Mouse (Mus musculus): ENCODE measurements around the gene Fam126a. TPM values are rescaled to one million over a fixed set of nuclear protein-coding genes. Genes with fewer than 3 reads are reported as not detected.

The Fam126a gene
- polyA plus RNA-seq, 1 experiment from 2014 or later, result 34.3 TPM

- Histone ChIP-seq H3K27ac (ENCODE audit: low read depth, low read length) (no peak overlapping the region), H3K4me3 (ENCODE audit: low read depth, low read length) (no peak overlapping the region), H3K27me3 (ENCODE audit: control insufficient read depth, insufficient read depth, low read length) (no peaks in the 10 kb centered on the region), H3K4me2 (no peak overlapping the region), H3K36me3 (ENCODE audit: control insufficient read depth, insufficient read depth, low read length) (no peaks in the 10 kb centered on the region), H3K9me3 (ENCODE audit: control insufficient read depth, low read length) (no peaks in the 10 kb centered on the region), H3K9ac (ENCODE audit: low read length) (no peak overlapping the region), H3K4me1 (ENCODE audit: control insufficient read depth, insufficient read depth, low read length) (no peaks in the 10 kb centered on the region)
- WGBS, result 74% methylated on average over 3 of the region's 3 CpGs
- DNase-seq (ENCODE audit: low spot score, missing footprints) (no peak), ATAC-seq (ENCODE audit: low FRiP score) (no peak)
These were observed 27.1 kb upstream of the Fam126a start for GRCm38 (mm10) chr5:24057592-24057991.

- H3K4me3 ChIP-seq (ENCODE audit: low read depth, low read length), result no peak overlapping the region
- H3K9ac ChIP-seq (ENCODE audit: low read length), result no peak overlapping the region
- H3K36me3 ChIP-seq (ENCODE audit: control insufficient read depth, insufficient read depth, low read length), result no peaks in the 10 kb centered on the region
- no peak overlapping the region for H3K4me2 ChIP-seq
- no peaks in the 10 kb centered on the region for H3K9me3 ChIP-seq (ENCODE audit: control insufficient read depth, low read length)
- DNase-seq (ENCODE audit: low spot score, missing footprints) (no peak), ATAC-seq (ENCODE audit: low FRiP score) (no peak)
- H3K27me3 ChIP-seq (ENCODE audit: control insufficient read depth, insufficient read depth, low read length), result no peaks in the 10 kb centered on the region
- 91% methylated on average over 2 of the region's 2 CpGs for WGBS
- H3K27ac ChIP-seq (ENCODE audit: low read depth, low read length), result no peak overlapping the region
- H3K4me1 ChIP-seq (ENCODE audit: control insufficient read depth, insufficient read depth, low read length), result no peaks in the 10 kb centered on the region
These were observed 26.4 kb upstream of the Fam126a start for GRCm38 (mm10) chr5:24056865-24057264.

GRCm38 (mm10) chr5:24054382-24054781, 23.9 kb upstream of the Fam126a start:
- 89% methylated on average over 3 of the region's 3 CpGs for WGBS
- Histone ChIP-seq H3K27me3 (ENCODE audit: control insufficient read depth, insufficient read depth, low read length) (no peaks in the 10 kb centered on the region), H3K36me3 (ENCODE audit: control insufficient read depth, insufficient read depth, low read length) (no peaks in the 10 kb centered on the region), H3K4me1 (ENCODE audit: control insufficient read depth, insufficient read depth, low read length) (no peaks in the 10 kb centered on the region), H3K27ac (ENCODE audit: low read depth, low read length) (no peak overlapping the region), H3K4me3 (ENCODE audit: low read depth, low read length) (no peak overlapping the region), H3K9me3 (ENCODE audit: control insufficient read depth, low read length) (no peaks in the 10 kb centered on the region), H3K4me2 (no peak overlapping the region), H3K9ac (ENCODE audit: low read length) (no peak overlapping the region)
- DNase-seq (ENCODE audit: low spot score, missing footprints) (no peak), ATAC-seq (ENCODE audit: low FRiP score) (no peak)

- H3K27ac ChIP-seq (ENCODE audit: low read depth, low read length), result no peak overlapping the region
- H3K4me1 ChIP-seq (ENCODE audit: control insufficient read depth, insufficient read depth, low read length), result no peaks in the 10 kb centered on the region
- H3K4me2 ChIP-seq, result no peak overlapping the region
- no peaks in the 10 kb centered on the region for H3K9me3 ChIP-seq (ENCODE audit: control insufficient read depth, low read length)
- no peak for DNase-seq (ENCODE audit: low spot score, missing footprints)
- H3K27me3 ChIP-seq (ENCODE audit: control insufficient read depth, insufficient read depth, low read length), result no peaks in the 10 kb centered on the region
- no peak for ATAC-seq (ENCODE audit: low FRiP score)
- no peak overlapping the region for H3K4me3 ChIP-seq (ENCODE audit: low read depth, low read length)
- no peaks in the 10 kb centered on the region for H3K36me3 ChIP-seq (ENCODE audit: control insufficient read depth, insufficient read depth, low read length)
- 82% methylated on average over 9 of the region's 9 CpGs for WGBS
- no peak overlapping the region for H3K9ac ChIP-seq (ENCODE audit: low read length)
These were observed 23.0 kb upstream of the Fam126a start for GRCm38 (mm10) chr5:24053245-24054190.

GRCm38 (mm10) chr5:24051755-24052675, 21.5 kb upstream of the Fam126a start:
- no peak overlapping the region for H3K4me3 ChIP-seq (ENCODE audit: low read depth, low read length)
- H3K4me2 ChIP-seq, result no peak overlapping the region
- DNase-seq (ENCODE audit: low spot score, missing footprints) (no peak), ATAC-seq (ENCODE audit: low FRiP score) (no peak)
- no peaks in the 10 kb centered on the region for H3K36me3 ChIP-seq (ENCODE audit: control insufficient read depth, insufficient read depth, low read length)
- H3K27me3 ChIP-seq (ENCODE audit: control insufficient read depth, insufficient read depth, low read length), result no peaks in the 10 kb centered on the region
- H3K4me1 ChIP-seq (ENCODE audit: control insufficient read depth, insufficient read depth, low read length), result no peaks in the 10 kb centered on the region
- 69% methylated on average over 16 of the region's 16 CpGs for WGBS
- no peaks in the 10 kb centered on the region for H3K9me3 ChIP-seq (ENCODE audit: control insufficient read depth, low read length)
- H3K27ac ChIP-seq (ENCODE audit: low read depth, low read length), result no peak overlapping the region
- H3K9ac ChIP-seq (ENCODE audit: low read length), result no peak overlapping the region

- H3K9me3 ChIP-seq (ENCODE audit: control insufficient read depth, low read length), result no peaks in the 10 kb centered on the region
These were observed 17.3 kb upstream of the Fam126a start for GRCm38 (mm10) chr5:24047821-24048220.

GRCm38 (mm10) chr5:24047001-24047400, 16.5 kb upstream of the Fam126a start:
- Histone ChIP-seq H3K36me3 (ENCODE audit: control insufficient read depth, insufficient read depth, low read length) (no peaks in the 10 kb centered on the region), H3K9ac (ENCODE audit: low read length) (no peak overlapping the region), H3K4me2 (no peak overlapping the region), H3K9me3 (ENCODE audit: control insufficient read depth, low read length) (no peaks in the 10 kb centered on the region), H3K27ac (ENCODE audit: low read depth, low read length) (no peak overlapping the region), H3K4me1 (ENCODE audit: control insufficient read depth, insufficient read depth, low read length) (no peaks in the 10 kb centered on the region), H3K27me3 (ENCODE audit: control insufficient read depth, insufficient read depth, low read length) (no peaks in the 10 kb centered on the region), H3K4me3 (ENCODE audit: low read depth, low read length) (no peak overlapping the region)
- 85% methylated on average over 7 of the region's 7 CpGs for WGBS
- ATAC-seq (ENCODE audit: low FRiP score), result no peak
- DNase-seq (ENCODE audit: low spot score, missing footprints), result no peak

More at GRCm38 (mm10) chr5:24047821-24048220, 17.3 kb upstream of the Fam126a start:
- no peaks in the 10 kb centered on the region for H3K36me3 ChIP-seq (ENCODE audit: control insufficient read depth, insufficient read depth, low read length)
- no peaks in the 10 kb centered on the region for H3K4me1 ChIP-seq (ENCODE audit: control insufficient read depth, insufficient read depth, low read length)
- H3K27me3 ChIP-seq (ENCODE audit: control insufficient read depth, insufficient read depth, low read length), result no peaks in the 10 kb centered on the region
- 32% methylated on average over 1 of the region's 1 CpGs for WGBS
- no peak overlapping the region for H3K4me2 ChIP-seq
- H3K9ac ChIP-seq (ENCODE audit: low read length), result no peak overlapping the region
- no peak for DNase-seq (ENCODE audit: low spot score, missing footprints)
- ATAC-seq (ENCODE audit: low FRiP score), result no peak
- no peak overlapping the region for H3K27ac ChIP-seq (ENCODE audit: low read depth, low read length)
- no peak overlapping the region for H3K4me3 ChIP-seq (ENCODE audit: low read depth, low read length)

- Histone ChIP-seq H3K36me3 (ENCODE audit: control insufficient read depth, insufficient read depth, low read length) (no peaks in the 10 kb centered on the region), H3K4me3 (ENCODE audit: low read depth, low read length) (no peak overlapping the region), H3K4me1 (ENCODE audit: control insufficient read depth, insufficient read depth, low read length) (no peaks in the 10 kb centered on the region), H3K4me2 (no peak overlapping the region), H3K9me3 (ENCODE audit: control insufficient read depth, low read length) (no peaks in the 10 kb centered on the region), H3K27me3 (ENCODE audit: control insufficient read depth, insufficient read depth, low read length) (no peaks in the 10 kb centered on the region), H3K27ac (ENCODE audit: low read depth, low read length) (no peak overlapping the region), H3K9ac (ENCODE audit: low read length) (no peak overlapping the region)
- no peak for ATAC-seq (ENCODE audit: low FRiP score)
- no peak for DNase-seq (ENCODE audit: low spot score, missing footprints)
- WGBS, result 77% methylated on average over 4 of the region's 4 CpGs
These were observed 15.6 kb upstream of the Fam126a start for GRCm38 (mm10) chr5:24045998-24046631.
